Mouse (Mus musculus): ENCODE results near the gene Rab30. TPM values are rescaled to one million over a fixed set of nuclear protein-coding genes. Genes with fewer than 3 reads are reported as not detected.

The Rab30 gene
- polyA plus RNA-seq, 2 experiments: 12.6 to 22.7 TPM

DNA sequence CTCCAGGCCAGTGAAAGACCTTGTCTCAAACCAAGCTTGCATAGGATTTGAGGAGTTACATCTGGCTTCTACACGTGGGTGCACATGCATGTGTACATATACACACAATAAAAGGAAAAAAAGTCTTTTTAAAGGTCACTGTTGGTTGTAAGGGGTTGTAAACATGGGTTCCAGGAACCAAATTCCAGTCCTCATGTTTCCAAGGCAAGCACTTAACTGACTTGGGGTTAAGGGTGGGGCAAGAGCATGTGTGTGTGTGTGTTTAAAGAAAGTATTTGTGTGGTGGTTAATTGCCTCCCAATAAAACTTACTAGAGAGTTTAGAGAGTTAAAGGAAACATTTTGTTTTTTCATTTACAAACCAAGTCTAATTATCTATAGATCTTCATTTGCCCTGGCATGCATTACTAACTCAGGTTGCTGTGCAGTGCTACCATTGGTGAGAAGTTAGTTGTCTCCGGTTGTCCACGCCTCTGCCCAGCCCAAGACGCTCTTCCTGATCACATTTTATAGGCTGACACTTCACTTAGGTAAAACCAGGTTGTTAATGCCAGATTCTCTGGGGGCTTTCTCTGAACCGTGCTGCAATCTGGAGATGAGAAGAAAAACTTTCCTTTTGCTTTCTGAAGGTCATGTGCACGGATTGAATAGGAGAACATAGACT is 143.7 kb downstream of the Rab30 start:
- H3K4me1 ChIP-seq (ENCODE audit: control insufficient read depth, insufficient read depth, low read length): no peaks in the 10 kb centered on the region
- 62% methylated on average over 6 of the region's 6 CpGs for WGBS
- H3K9me3 ChIP-seq (ENCODE audit: control insufficient read depth, low read length): no peaks in the 10 kb centered on the region
- H3K4me2 ChIP-seq (replicated peaks; ENCODE audit: low read depth, low read length, severe bottlenecking): no peak overlapping the region
- no peak overlapping the region for H3K4me3 ChIP-seq (replicated peaks; ENCODE audit: low read length)
- H3K36me3 ChIP-seq (ENCODE audit: control insufficient read depth, insufficient read depth, low read length): no peaks in the 10 kb centered on the region
- DNase-seq (ENCODE audit: low spot score): no peak
- ATAC-seq (ENCODE audit: low FRiP score, low read depth): no peak
- no peak for TF ChIP-seq POLR2A (IDR thresholded peaks at IDR 0.05; ENCODE audit: borderline replicate concordance, extremely low read depth, insufficient read depth, insufficient read length)
- H3K27ac ChIP-seq (replicated peaks; ENCODE audit: low read depth, low read length): no peak overlapping the region
- no peaks in the 10 kb centered on the region for H3K27me3 ChIP-seq (ENCODE audit: control insufficient read depth, insufficient read depth, low read length)
- no peak overlapping the region for H3K9ac ChIP-seq (ENCODE audit: low read depth, low read length, severe bottlenecking)

DNA sequence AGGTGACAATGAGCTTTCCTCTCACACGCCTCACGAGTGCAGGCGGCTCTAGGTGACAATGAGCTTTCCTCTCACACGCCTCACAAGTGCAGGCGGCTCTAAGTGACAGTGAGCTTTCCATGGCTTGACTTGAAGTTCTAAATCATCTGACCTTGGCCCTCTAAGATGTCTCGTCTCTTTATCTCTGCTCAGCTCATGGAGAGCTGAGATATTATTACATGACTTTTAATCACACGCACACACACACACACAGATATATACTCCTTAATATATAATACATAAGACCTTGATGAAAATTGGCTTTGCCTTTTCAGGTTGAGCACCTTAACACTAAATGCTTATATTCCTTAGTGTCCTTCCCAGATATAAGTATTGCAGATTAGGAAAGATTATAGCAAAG is 145.4 kb downstream of the Rab30 start:
- TF ChIP-seq POLR2A (IDR thresholded peaks at IDR 0.05; ENCODE audit: borderline replicate concordance, extremely low read depth, insufficient read depth, insufficient read length): no peak
- H3K4me3 ChIP-seq (replicated peaks; ENCODE audit: low read length): no peak overlapping the region
- DNase-seq (ENCODE audit: low spot score): no peak
- H3K4me1 ChIP-seq (ENCODE audit: control insufficient read depth, insufficient read depth, low read length): 0 out of 2 replicates have a peak, but pooled peaks cover 2% of the 10 kb centered on the region
- 85% methylated on average over 7 of the region's 7 CpGs for WGBS
- no peaks in the 10 kb centered on the region for H3K27me3 ChIP-seq (ENCODE audit: control insufficient read depth, insufficient read depth, low read length)
- no peaks in the 10 kb centered on the region for H3K36me3 ChIP-seq (ENCODE audit: control insufficient read depth, insufficient read depth, low read length)
- no peak overlapping the region for H3K4me2 ChIP-seq (replicated peaks; ENCODE audit: low read depth, low read length, severe bottlenecking)
- no peaks in the 10 kb centered on the region for H3K9me3 ChIP-seq (ENCODE audit: control insufficient read depth, low read length)
- no peak overlapping the region for H3K27ac ChIP-seq (replicated peaks; ENCODE audit: low read depth, low read length)
- ATAC-seq (ENCODE audit: low FRiP score, low read depth): no peak
- H3K9ac ChIP-seq (ENCODE audit: low read depth, low read length, severe bottlenecking): no peak overlapping the region

DNA sequence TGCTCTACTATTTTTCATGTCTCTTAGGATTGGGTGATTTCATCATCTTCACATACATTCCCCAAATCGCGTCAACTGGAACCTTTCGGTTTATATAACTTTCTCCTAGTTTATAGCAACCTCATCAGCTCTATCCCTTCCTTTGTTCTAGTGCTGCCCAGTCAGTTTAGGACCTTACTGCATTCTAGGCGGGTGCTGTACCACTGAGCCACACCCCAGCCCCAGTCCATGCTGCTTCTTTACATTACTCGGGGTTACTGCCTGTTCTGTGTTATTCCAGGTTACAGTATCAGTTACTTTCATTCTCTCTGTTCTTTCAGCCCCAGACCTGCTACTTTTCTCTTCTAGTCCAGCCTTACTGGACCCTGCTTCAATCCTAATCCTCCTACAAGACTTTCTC is 145.8 kb downstream of the Rab30 start:
- 90% methylated on average over 5 of the region's 5 CpGs for WGBS
- no peak overlapping the region for H3K4me3 ChIP-seq (replicated peaks; ENCODE audit: low read length)
- ATAC-seq (ENCODE audit: low FRiP score, low read depth) (no peak), DNase-seq (ENCODE audit: low spot score) (no peak)
- H3K9me3 ChIP-seq (ENCODE audit: control insufficient read depth, low read length): no peaks in the 10 kb centered on the region
- no peak overlapping the region for H3K4me2 ChIP-seq (replicated peaks; ENCODE audit: low read depth, low read length, severe bottlenecking)
- H3K36me3 ChIP-seq (ENCODE audit: control insufficient read depth, insufficient read depth, low read length): no peaks in the 10 kb centered on the region
- no peak for TF ChIP-seq POLR2A (IDR thresholded peaks at IDR 0.05; ENCODE audit: borderline replicate concordance, extremely low read depth, insufficient read depth, insufficient read length)
- no peak overlapping the region for H3K27ac ChIP-seq (replicated peaks; ENCODE audit: low read depth, low read length)
- no peak overlapping the region for H3K9ac ChIP-seq (ENCODE audit: low read depth, low read length, severe bottlenecking)
- 0 out of 2 replicates have a peak, but pooled peaks cover 2% of the 10 kb centered on the region for H3K4me1 ChIP-seq (ENCODE audit: control insufficient read depth, insufficient read depth, low read length)
- H3K27me3 ChIP-seq (ENCODE audit: control insufficient read depth, insufficient read depth, low read length): no peaks in the 10 kb centered on the region

GRCm38 (mm10) chr7:92890211-92890610 is 148.8 kb downstream of the Rab30 start:
- no peaks in the 10 kb centered on the region for H3K9me3 ChIP-seq (ENCODE audit: control insufficient read depth, low read length)
- no peaks in the 10 kb centered on the region for H3K36me3 ChIP-seq (ENCODE audit: control insufficient read depth, insufficient read depth, low read length)
- WGBS: 17% methylated on average over 1 of the region's 1 CpGs
- no peak overlapping the region for H3K27ac ChIP-seq (replicated peaks; ENCODE audit: low read depth, low read length)
- H3K27me3 ChIP-seq (ENCODE audit: control insufficient read depth, insufficient read depth, low read length): no peaks in the 10 kb centered on the region
- H3K4me1 ChIP-seq (ENCODE audit: control insufficient read depth, insufficient read depth, low read length): 0 out of 2 replicates have a peak, but pooled peaks cover 2% of the 10 kb centered on the region
- no peak overlapping the region for H3K4me3 ChIP-seq (replicated peaks; ENCODE audit: low read length)
- H3K4me2 ChIP-seq (replicated peaks; ENCODE audit: low read depth, low read length, severe bottlenecking): no peak overlapping the region
- no peak for ATAC-seq (ENCODE audit: low FRiP score, low read depth)
- DNase-seq (ENCODE audit: low spot score): no peak
- no peak for TF ChIP-seq POLR2A (IDR thresholded peaks at IDR 0.05; ENCODE audit: borderline replicate concordance, extremely low read depth, insufficient read depth, insufficient read length)
- H3K9ac ChIP-seq (ENCODE audit: low read depth, low read length, severe bottlenecking): no peak overlapping the region

GRCm38 (mm10) chr7:92890618-92891230 is 149.3 kb downstream of the Rab30 start:
- no peak overlapping the region for H3K9ac ChIP-seq (ENCODE audit: low read depth, low read length, severe bottlenecking)
- H3K4me2 ChIP-seq (replicated peaks; ENCODE audit: low read depth, low read length, severe bottlenecking): no peak overlapping the region
- H3K36me3 ChIP-seq (ENCODE audit: control insufficient read depth, insufficient read depth, low read length): no peaks in the 10 kb centered on the region
- no peak overlapping the region for H3K27ac ChIP-seq (replicated peaks; ENCODE audit: low read depth, low read length)
- no peaks in the 10 kb centered on the region for H3K9me3 ChIP-seq (ENCODE audit: control insufficient read depth, low read length)
- ATAC-seq (ENCODE audit: low FRiP score, low read depth): no peak
- WGBS: 11% methylated on average over 4 of the region's 4 CpGs
- no peak for DNase-seq (ENCODE audit: low spot score)
- no peak for TF ChIP-seq POLR2A (IDR thresholded peaks at IDR 0.05; ENCODE audit: borderline replicate concordance, extremely low read depth, insufficient read depth, insufficient read length)
- 0 out of 2 replicates have a peak, but pooled peaks cover 2% of the 10 kb centered on the region for H3K4me1 ChIP-seq (ENCODE audit: control insufficient read depth, insufficient read depth, low read length)
- H3K27me3 ChIP-seq (ENCODE audit: control insufficient read depth, insufficient read depth, low read length): no peaks in the 10 kb centered on the region
- no peak overlapping the region for H3K4me3 ChIP-seq (replicated peaks; ENCODE audit: low read length)
